Mouse (Mus musculus) brown adipose tissue, adult 24 weeks (tissue): Measurements from ENCODE around the gene Accsl. TPM values are rescaled to one million over a fixed set of nuclear protein-coding genes. Genes with fewer than 3 reads are reported as not detected.
A peak's percentile ranks its signal among the peaks of the same experiment; 100 is the strongest.

Experiments used
- H3K27ac ChIP-seq: fragments of 200-500 bp; replicated peaks from 2 replicates; pipeline ENCODE4 v1.5.1; 2012; ENCODE audit warnings: low read depth, mild to moderate bottlenecking, low read length
- H3K4me1 ChIP-seq: fragments of 200-500 bp; 2 replicates; pipeline ENCODE4 v1.6.1; 2012; ENCODE audit warnings: low read length, mixed read lengths; ENCODE audit not compliant: control insufficient read depth, insufficient read depth, insufficient read length
- H3K4me3 ChIP-seq: fragments of 200-500 bp; 2 replicates; pipeline ENCODE4 v1.5.1; 2012; ENCODE audit warnings: low read depth, mild to moderate bottlenecking, low read length, moderate library complexity; ENCODE audit not compliant: insufficient read depth
- polyA plus RNA-seq: library from polyadenylated mRNA; stranded (reverse); fragments of >200 nt; gene quantifications from 2 replicates; pipeline ENCODE4 v1.2.4, GENCODE M21; 2012; ENCODE audit not compliant: missing spikeins, insufficient read depth, insufficient read length

The Accsl gene
- polyA plus RNA-seq, 1 experiment = 1.2 TPM

GRCm38 (mm10) chr2:93886013-93886794, 17.2 kb upstream of the Accsl start:
- Histone ChIP-seq H3K4me1 (no peaks in the 10 kb centered on the region), H3K4me3 (no peak overlapping the region), H3K27ac (no peak overlapping the region)

GRCm38 (mm10) chr2:93883066-93883465, 14.1 kb upstream of the Accsl start:
- H3K4me3 ChIP-seq = no peak overlapping the region
- no peak overlapping the region for H3K27ac ChIP-seq
- H3K4me1 ChIP-seq = peaks cover 3% of the 10 kb centered on the region; the same call in 1 of the 2 replicates

- H3K4me3 ChIP-seq = no peak overlapping the region
- H3K27ac ChIP-seq = no peak overlapping the region
- peaks cover 6% of the 10 kb centered on the region; the same call in 1 of the 2 replicates for H3K4me1 ChIP-seq
These were observed 12.8 kb upstream of the Accsl start for GRCm38 (mm10) chr2:93881640-93882367.

- Histone ChIP-seq H3K27ac (no peak overlapping the region), H3K4me3 (no peak overlapping the region), H3K4me1 (peaks cover 6% of the 10 kb centered on the region; the same call in 1 of the 2 replicates)
These were observed 12.0 kb upstream of the Accsl start for GRCm38 (mm10) chr2:93880981-93881380.

GRCm38 (mm10) chr2:93880450-93880849, 11.5 kb upstream of the Accsl start:
- Histone ChIP-seq H3K4me3 (no peak overlapping the region), H3K27ac (no peak overlapping the region), H3K4me1 (peaks cover 6% of the 10 kb centered on the region; the same call in 1 of the 2 replicates)

- peaks cover 6% of the 10 kb centered on the region; the same call in 1 of the 2 replicates for H3K4me1 ChIP-seq
- H3K27ac ChIP-seq = no peak overlapping the region
- H3K4me3 ChIP-seq = no peak overlapping the region
These were observed 8.0 kb upstream of the Accsl start for GRCm38 (mm10) chr2:93877005-93877404.

GRCm38 (mm10) chr2:93874606-93875005, 5.6 kb upstream of the Accsl start:
- Histone ChIP-seq H3K4me1 (peaks cover 6% of the 10 kb centered on the region; the same call in 1 of the 2 replicates), H3K27ac (no peak overlapping the region), H3K4me3 (no peak overlapping the region)

- Histone ChIP-seq H3K27ac (no peak overlapping the region), H3K4me1 (peaks cover 6% of the 10 kb centered on the region; the same call in 1 of the 2 replicates)
These were observed 5.2 kb upstream of the Accsl start for GRCm38 (mm10) chr2:93874227-93874514.

GRCm38 (mm10) chr2:93873449-93874226, 4.7 kb upstream of the Accsl start:
- Histone ChIP-seq H3K4me3 (no peak overlapping the region), H3K27ac (no peak overlapping the region), H3K4me1 (peaks cover 6% of the 10 kb centered on the region; the same call in 1 of the 2 replicates)

More at GRCm38 (mm10) chr2:93874227-93874514, 5.2 kb upstream of the Accsl start:
- no peak overlapping the region for H3K4me3 ChIP-seq

GRCm38 (mm10) chr2:93872257-93872656, 3.3 kb upstream of the Accsl start:
- no peaks in the 10 kb centered on the region for H3K4me1 ChIP-seq
- no peak overlapping the region for H3K27ac ChIP-seq
- H3K4me3 ChIP-seq = no peak overlapping the region

- H3K4me3 ChIP-seq = no peak overlapping the region
- H3K27ac ChIP-seq = no peak overlapping the region
- no peaks in the 10 kb centered on the region for H3K4me1 ChIP-seq
These were observed 2.5 kb upstream of the Accsl start for GRCm38 (mm10) chr2:93871411-93871925.

- Histone ChIP-seq H3K4me3 (no peak overlapping the region), H3K27ac (no peak overlapping the region), H3K4me1 (no peaks in the 10 kb centered on the region)
These were observed 1.9 kb upstream of the Accsl start for GRCm38 (mm10) chr2:93870842-93871241.

- Histone ChIP-seq H3K4me3 (no peak overlapping the region), H3K4me1 (no peaks in the 10 kb centered on the region), H3K27ac (no peak overlapping the region)
These were observed 391 bp downstream of the Accsl start for GRCm38 (mm10) chr2:93868566-93868965.

GRCm38 (mm10) chr2:93863229-93863628, 5.7 kb downstream of the Accsl start:
- Histone ChIP-seq H3K4me1 (peaks cover 6% of the 10 kb centered on the region), H3K27ac (no peak overlapping the region), H3K4me3 (no peak overlapping the region)

GRCm38 (mm10) chr2:93858845-93859244, 10.1 kb downstream of the Accsl start:
- peak overlapping the region; percentile 6; the same call in 1 of the 2 replicates for H3K27ac ChIP-seq
- peaks cover 6% of the 10 kb centered on the region for H3K4me1 ChIP-seq
- no peak overlapping the region for H3K4me3 ChIP-seq
